Mouse (Mus musculus) hematopoietic stem cell, adult 5-6 weeks (primary cell): ENCODE measurements at regions not wholly inside any gene's neighbourhood (a gene's known extent, or its start where the extent isn't known, plus 50 kb on each side); places are given as distances from the start of the nearest gene placed in this dataset.

Experiments used
- ATAC-seq, 2 experiments: fragments of 125-278 bp in 1 of 2; replicated peaks in 1 of 2; 2 replicates each; pipeline ENCODE4 v1.8.0; 2016 to 2017; ENCODE audit warnings: inconsistent platforms in 2 of 2, mild to moderate bottlenecking in 2 of 2, moderate number of reproducible peaks in 2 of 2, low read depth in 1 of 2, moderate TSS enrichment in 1 of 2; ENCODE audit not compliant: low FRiP score in 2 of 2, poor library complexity in 2 of 2, severe bottlenecking in 2 of 2, insufficient read depth in 1 of 2, low TSS enrichment in 1 of 2

DNA sequence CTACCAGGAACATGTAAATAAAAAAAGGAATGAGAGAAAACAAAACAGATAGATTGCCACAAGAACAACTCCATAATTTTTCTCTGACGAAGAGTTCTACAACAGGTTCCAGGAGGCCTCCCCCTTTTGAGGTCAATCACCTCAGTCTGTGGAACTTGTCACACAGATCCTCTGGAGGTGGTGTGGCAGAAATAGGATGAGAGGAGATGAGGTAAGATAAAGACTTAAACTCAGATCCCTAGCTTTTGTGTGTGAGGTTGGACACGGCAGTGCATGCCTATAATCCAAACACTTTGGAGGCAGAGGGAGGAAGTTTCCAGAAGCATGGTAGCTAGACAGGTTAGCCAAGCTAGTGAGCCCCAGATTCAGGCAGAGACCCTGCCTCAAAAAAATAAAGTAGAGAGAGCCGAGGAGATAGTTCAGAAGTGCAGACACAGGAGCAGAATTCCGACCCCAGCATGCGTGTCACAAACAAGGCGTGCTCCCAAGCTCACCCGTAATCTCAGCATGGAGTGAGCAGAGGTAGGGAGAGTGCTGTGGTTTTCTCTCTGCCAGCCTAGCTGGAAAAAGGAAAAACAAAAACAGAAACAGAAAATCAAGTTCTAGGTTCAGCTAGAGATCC is 115.3 kb upstream of the Cpm start:
- ATAC-seq: no peak

GRCm38 (mm10) chr10:117512424-117513257 is 116.7 kb upstream of the Cpm start:
- no peak for ATAC-seq

- no peak for ATAC-seq
Observed at GRCm38 (mm10) chr10:117511483-117512406, 117.6 kb upstream of the Cpm start.

- ATAC-seq: no peak
Observed at GRCm38 (mm10) chr10:117510529-117511482, 118.5 kb upstream of the Cpm start.

GRCm38 (mm10) chr10:117510224-117510486 is 119.1 kb upstream of the Cpm start:
- no peak for ATAC-seq

GRCm38 (mm10) chr10:117509431-117510223 is 119.7 kb upstream of the Cpm start:
- no peak for ATAC-seq

DNA sequence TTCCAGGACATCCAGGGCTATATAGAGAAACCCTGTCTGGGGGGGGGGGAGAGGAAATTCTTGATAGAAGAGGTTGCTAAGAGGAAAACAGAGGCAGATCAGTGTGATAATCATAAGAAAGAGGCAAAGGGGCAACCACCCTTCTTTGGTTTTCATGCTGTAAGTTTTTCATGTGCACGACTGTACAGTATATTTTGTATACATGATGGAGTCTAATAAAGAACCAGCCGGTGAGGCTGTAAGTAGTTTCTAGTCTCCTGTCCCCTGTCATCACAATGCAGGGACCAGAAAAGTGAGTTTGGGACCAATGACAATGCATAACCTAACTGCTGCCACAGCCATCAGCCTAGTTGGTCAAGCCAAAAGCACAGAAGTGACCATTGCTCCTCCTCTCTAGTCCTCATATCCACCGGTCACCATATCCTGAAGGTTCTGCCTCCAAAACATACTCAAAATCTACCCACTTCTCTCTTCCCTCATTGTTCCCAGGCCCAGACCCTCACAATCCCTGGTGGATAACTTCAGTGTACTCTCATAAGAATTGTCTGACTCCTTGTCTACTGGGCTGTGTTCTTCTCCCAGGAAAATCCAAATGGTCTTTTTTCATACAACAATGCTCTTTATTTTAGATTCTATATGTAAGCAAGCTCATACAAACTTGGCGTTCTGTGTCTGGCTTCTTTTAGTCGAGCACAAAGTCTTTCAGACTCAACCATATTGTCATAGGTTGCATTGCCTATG is 122.9 kb upstream of the Cpm start:
- ATAC-seq: no peak

GRCm38 (mm10) chr10:117505529-117505928 is 123.8 kb upstream of the Cpm start:
- ATAC-seq: no peak

DNA sequence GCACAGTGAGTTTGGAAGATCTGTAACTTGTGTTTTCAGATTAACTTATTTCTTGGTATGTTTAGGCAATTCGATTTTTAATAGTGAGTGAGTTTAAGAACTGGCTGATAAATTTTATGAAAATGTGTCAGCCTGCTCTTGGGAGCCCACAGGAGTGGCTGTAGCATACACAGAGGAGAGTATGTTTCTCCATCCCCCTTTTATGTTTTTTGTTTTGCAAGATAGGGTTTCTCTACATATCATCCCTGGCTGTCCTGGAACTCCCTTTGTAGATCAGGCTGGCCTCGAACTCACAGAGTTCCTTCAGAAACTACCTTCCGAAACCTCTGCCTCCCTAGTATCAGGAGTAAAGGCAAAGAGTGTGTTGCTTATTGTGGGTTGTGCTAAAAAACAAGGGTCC is 124.2 kb upstream of the Cpm start:
- no peak for ATAC-seq

- no peak for ATAC-seq
Observed at GRCm38 (mm10) chr10:117504267-117504902, 124.6 kb upstream of the Cpsf6 start.

GRCm38 (mm10) chr10:117503222-117504184 is 123.7 kb upstream of the Cpsf6 start:
- no peak for ATAC-seq

- no peak for ATAC-seq
Observed at GRCm38 (mm10) chr10:117502731-117503130, 122.9 kb upstream of the Cpsf6 start.

DNA sequence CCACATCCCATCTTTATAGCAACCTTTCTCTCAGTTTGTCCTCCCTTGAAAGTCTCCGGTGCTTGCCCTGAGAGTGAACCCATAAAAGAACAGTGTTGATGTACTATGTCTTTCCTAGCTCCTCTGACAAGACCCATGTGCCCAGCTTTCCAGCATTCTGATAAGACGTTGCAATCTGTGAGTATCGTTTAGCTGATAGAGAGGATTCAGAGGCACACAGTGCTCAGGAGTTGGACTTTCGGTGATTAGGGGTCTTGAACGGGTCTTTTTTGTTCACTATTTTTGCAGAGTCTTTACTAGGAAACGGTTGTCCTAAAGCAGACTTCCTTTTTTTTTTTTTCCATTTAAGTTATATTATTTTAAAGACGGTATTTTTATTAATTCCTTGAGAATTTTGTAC is 122.3 kb upstream of the Cpsf6 start:
- no peak for ATAC-seq

GRCm38 (mm10) chr10:117501426-117501825 is 121.6 kb upstream of the Cpsf6 start:
- ATAC-seq: no peak
